Mouse (Mus musculus): ENCODE results near the gene Fam83c.

Fam83c gene

DNA sequence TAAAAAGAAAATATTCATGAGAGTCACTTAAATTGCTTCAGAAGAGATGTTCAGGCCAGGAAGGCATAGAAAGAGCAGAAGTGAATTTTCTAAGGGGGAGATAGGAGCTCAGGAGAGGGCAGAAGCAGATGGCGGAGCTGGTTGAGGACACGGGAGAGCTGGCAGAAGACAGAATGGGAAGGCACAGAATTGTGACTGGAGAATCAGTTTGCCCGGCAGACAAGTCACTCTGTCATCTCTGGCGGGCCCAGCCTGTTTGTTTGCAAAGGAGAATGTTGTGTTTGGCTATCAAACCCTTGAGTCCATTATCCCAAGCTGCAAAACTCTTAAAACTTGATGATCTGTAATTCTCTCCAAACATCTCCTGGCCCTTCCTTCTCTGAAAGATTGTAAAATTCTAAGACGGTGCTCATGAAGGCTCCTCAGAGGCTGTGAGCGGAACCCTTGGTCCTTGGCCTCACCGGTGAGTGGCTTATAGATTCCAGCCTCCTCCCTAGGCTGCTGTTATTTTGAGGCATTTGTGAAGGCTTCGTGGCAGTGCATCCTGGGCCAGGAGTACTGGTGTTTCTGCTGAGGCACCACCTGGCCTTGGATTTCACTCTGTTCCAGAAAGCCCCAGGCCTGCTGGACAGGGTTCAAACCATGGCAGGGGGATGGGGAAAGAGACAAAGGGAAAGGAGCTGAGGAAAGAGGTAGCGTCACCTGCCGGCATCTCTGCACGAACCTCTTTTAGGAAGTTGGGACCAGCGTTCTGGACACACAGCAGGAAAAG, 39.8 kb downstream of the Fam83c start:
- no peak for DNase-seq (ENCODE audit: low read depth)

GRCm38 (mm10) chr2:155792899-155793298, 41.8 kb downstream of the Fam83c start:
- DNase-seq (ENCODE audit: low read depth), result no peak

DNA sequence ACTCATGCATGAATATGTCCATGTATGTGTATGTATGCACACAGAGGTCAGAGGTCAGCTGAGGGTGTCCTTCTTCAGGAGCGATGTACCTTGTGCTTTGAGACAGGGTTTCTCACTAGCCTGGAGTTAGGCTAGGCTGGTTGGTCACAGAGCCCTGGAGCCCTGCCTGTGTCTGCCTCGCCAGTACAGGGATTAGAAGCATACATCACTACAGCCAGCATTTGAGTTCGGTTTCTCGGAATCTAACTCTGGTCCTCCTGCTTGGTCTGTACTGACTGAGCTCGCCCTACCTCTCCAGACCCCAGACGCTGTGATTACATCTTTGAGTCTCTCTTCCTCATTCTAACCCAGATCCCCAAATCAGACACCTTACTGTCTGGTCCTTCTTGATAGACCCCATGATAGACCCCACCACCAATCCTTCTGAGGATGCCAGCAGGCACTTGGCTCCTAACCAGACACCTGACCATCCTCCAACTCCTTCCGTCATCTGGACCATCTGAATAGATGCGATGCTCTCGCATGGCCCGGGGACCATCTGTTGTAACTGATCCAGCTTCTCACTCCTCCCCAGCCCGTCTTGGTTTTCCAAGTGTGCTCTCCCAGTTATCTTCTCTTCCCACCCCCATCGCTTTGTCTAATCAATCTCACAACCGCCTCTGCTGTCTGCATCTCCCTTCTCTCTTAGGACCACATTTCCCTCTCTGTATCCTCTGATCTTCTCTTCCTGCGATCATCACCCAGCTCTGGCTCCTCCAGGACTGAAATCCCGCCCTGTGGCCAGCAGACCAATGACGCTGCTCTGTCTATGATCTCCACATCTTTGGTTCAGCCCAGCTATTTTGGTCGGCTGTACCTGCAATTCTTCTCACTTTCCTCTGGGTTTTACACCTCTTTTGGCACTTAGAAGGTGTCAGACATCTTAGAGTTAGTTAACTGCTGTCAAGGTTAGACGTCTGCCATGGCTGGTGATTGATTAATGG, 46.4 kb downstream of the Fam83c start:
- DNase-seq (ENCODE audit: low read depth), result no peak

- DNase-seq (ENCODE audit: low read depth), result no peak
These were observed 47.7 kb downstream of the Fam83c start for GRCm38 (mm10) chr2:155786905-155787304.

- no peak for DNase-seq (ENCODE audit: low read depth)
These were observed 50.1 kb downstream of the Fam83c start for GRCm38 (mm10) chr2:155784534-155784933.

- no peak for DNase-seq (ENCODE audit: low read depth)
These were observed 55.1 kb downstream of the Fam83c start for GRCm38 (mm10) chr2:155779506-155779905.

GRCm38 (mm10) chr2:155779066-155779465, 55.6 kb downstream of the Fam83c start:
- DNase-seq (ENCODE audit: low read depth), result no peak

DNA sequence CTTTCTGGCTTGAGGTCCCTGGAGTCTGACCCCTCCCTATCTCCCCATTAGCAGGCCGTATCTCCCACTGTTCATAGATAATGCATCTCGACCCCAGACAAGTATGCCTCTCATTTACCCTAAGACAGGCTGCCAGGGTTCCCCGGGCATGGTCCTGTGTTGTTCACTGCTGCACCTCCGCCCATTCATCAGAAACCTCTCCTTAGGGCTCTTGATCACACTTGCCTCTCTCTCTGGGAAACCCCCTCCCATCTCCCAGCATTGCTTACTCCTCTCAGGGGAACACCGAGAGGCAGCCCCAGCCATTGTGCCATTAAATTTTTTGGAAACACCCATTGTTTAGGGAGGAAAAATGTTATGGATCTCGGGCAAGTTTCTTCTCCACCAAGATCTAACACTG, 56.6 kb downstream of the Fam83c start:
- no peak for DNase-seq (ENCODE audit: low read depth)

DNA sequence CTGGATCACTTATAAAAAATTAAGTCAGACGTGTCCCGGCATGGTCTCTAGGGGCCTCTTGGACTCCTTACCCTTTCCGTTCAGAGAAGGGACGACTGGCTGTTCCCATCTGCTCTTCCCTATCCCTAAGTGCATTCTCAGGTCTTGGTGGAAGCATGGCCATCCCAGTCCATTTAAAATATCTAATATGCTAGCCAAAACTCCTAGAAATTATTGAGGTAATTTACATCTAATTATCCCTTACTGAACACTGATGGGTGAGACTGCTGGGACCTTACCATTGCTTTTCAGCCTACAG, 57.0 kb downstream of the Fam83c start:
- no peak for DNase-seq (ENCODE audit: low read depth)

Measured in NIH3T3 (cell line).